Mouse (Mus musculus) limb, embryonic 12.5 days (tissue): ENCODE results near the gene Evi2b. TPM values are rescaled to one million over a fixed set of nuclear protein-coding genes. Genes with fewer than 3 reads are reported as not detected.

ENCODE experiments used
- ATAC-seq: fragments of 200-750 bp; cut with Nextera tagmentation; 2 replicates; pipeline ENCODE4 v1.8.0; 2017; ENCODE audit warnings: low read depth, moderate TSS enrichment; ENCODE audit not compliant: insufficient number of reproducible peaks, insufficient read depth, low FRiP score, low TSS enrichment
- H3K27ac ChIP-seq: fragments of 300-500 bp; sonication (generic); 2 replicates; pipeline ENCODE4 v1.5.1; 2016; ENCODE audit warnings: mild to moderate bottlenecking, moderate library complexity
- H3K27me3 ChIP-seq: fragments of 300-500 bp; sonication (generic); 2 replicates; pipeline ENCODE4 v1.6.1; 2016; ENCODE audit warnings: mild to moderate bottlenecking, moderate library complexity
- H3K36me3 ChIP-seq: fragments of 300-500 bp; sonication (generic); 2 replicates; pipeline ENCODE4 v1.6.1; 2016; ENCODE audit warnings: mild to moderate bottlenecking, moderate library complexity
- H3K4me1 ChIP-seq: fragments of 300-500 bp; sonication (generic); replicated peaks from 2 replicates; pipeline ENCODE4 v1.6.1; 2016
- H3K4me2 ChIP-seq: fragments of 300-500 bp; sonication (generic); 2 replicates; pipeline ENCODE4 v1.6.1; 2016; ENCODE audit warnings: mild to moderate bottlenecking, moderate library complexity
- H3K4me3 ChIP-seq: fragments of 300-500 bp; sonication (generic); replicated peaks from 2 replicates; pipeline ENCODE4 v1.5.1; 2016; ENCODE audit warnings: mild to moderate bottlenecking
- H3K9ac ChIP-seq: fragments of 300-500 bp; sonication (generic); replicated peaks from 2 replicates; pipeline ENCODE4 v1.6.1; 2016; ENCODE audit warnings: mild to moderate bottlenecking, moderate library complexity
- H3K9me3 ChIP-seq: fragments of 300-500 bp; sonication (generic); 2 replicates; pipeline ENCODE4 v1.6.1; 2016; ENCODE audit warnings: mild to moderate bottlenecking, moderate library complexity
- WGBS: fragments of 180-500 bp; shearing (Covaris S2); methylation state at CpG from one replicate; pipeline ENCODE4 v1.1.7; 2016; 5-methylcytosine and 5-hydroxymethylcytosine counted together
- polyA plus RNA-seq: library from polyadenylated mRNA; unstranded; fragments of >200 nt; fragmentation: Nextera tagmentation; extraction: Ambion mirVana; gene quantifications from 2 replicates; pipeline ENCODE4 v1.2.1, GENCODE M21; 2016

Evi2b gene
- polyA plus RNA-seq, 1 experiment from 2014 or later, result 0.40 TPM

- Histone ChIP-seq H3K9me3 (no peaks in the 10 kb centered on the region), H3K4me1 (no peaks in the 10 kb centered on the region), H3K4me3 (no peak overlapping the region), H3K27me3 (no peaks in the 10 kb centered on the region), H3K9ac (no peak overlapping the region), H3K36me3 (peaks cover 6% of the 10 kb centered on the region), H3K4me2 (no peak overlapping the region), H3K27ac (no peak overlapping the region)
- no peak for ATAC-seq
These were observed 2.8 kb downstream of the Evi2b start for GRCm38 (mm10) chr11:79520772-79521171.

- ATAC-seq, result no peak
- Histone ChIP-seq H3K4me2 (no peak overlapping the region), H3K9me3 (no peaks in the 10 kb centered on the region), H3K27me3 (no peaks in the 10 kb centered on the region), H3K4me3 (no peak overlapping the region), H3K4me1 (no peaks in the 10 kb centered on the region), H3K27ac (no peak overlapping the region), H3K36me3 (peaks cover 11% of the 10 kb centered on the region), H3K9ac (no peak overlapping the region)
- WGBS, result 80% methylated on average over 1 of the region's 1 CpGs
These were observed 3.7 kb downstream of the Evi2b start for GRCm38 (mm10) chr11:79519878-79520291.

- Histone ChIP-seq H3K9ac (no peak overlapping the region), H3K4me1 (no peaks in the 10 kb centered on the region), H3K9me3 (no peaks in the 10 kb centered on the region), H3K27ac (no peak overlapping the region), H3K4me2 (no peak overlapping the region), H3K27me3 (no peaks in the 10 kb centered on the region), H3K36me3 (peaks cover 11% of the 10 kb centered on the region), H3K4me3 (no peak overlapping the region)
- WGBS, result 92% methylated on average over 6 of the region's 6 CpGs
- no peak for ATAC-seq
These were observed 4.3 kb downstream of the Evi2b start for GRCm38 (mm10) chr11:79519299-79519698.

GRCm38 (mm10) chr11:79515798-79516197 is 7.8 kb downstream of the Evi2b start:
- Histone ChIP-seq H3K4me2 (no peak overlapping the region), H3K27me3 (no peaks in the 10 kb centered on the region), H3K36me3 (peaks cover 4% of the 10 kb centered on the region; the same call in 1 of the 2 replicates), H3K9ac (no peak overlapping the region), H3K9me3 (no peaks in the 10 kb centered on the region), H3K27ac (no peak overlapping the region), H3K4me1 (no peaks in the 10 kb centered on the region), H3K4me3 (no peak overlapping the region)
- no peak for ATAC-seq
- WGBS, result 97% methylated on average over 2 of the region's 2 CpGs

- H3K27ac ChIP-seq, result no peak overlapping the region
- H3K36me3 ChIP-seq, result peaks cover 4% of the 10 kb centered on the region; the same call in 1 of the 2 replicates
- H3K27me3 ChIP-seq, result no peaks in the 10 kb centered on the region
- H3K9me3 ChIP-seq, result no peaks in the 10 kb centered on the region
- no peak overlapping the region for H3K9ac ChIP-seq
- ATAC-seq, result no peak
- H3K4me1 ChIP-seq, result no peaks in the 10 kb centered on the region
- H3K4me2 ChIP-seq, result no peak overlapping the region
- WGBS, result 68% methylated on average over 6 of the region's 6 CpGs
- no peak overlapping the region for H3K4me3 ChIP-seq
These were observed 8.2 kb downstream of the Evi2b start for GRCm38 (mm10) chr11:79515331-79515730.

- no peak for ATAC-seq
- no peak overlapping the region for H3K9ac ChIP-seq
- H3K4me2 ChIP-seq, result no peak overlapping the region
- peaks cover 4% of the 10 kb centered on the region; the same call in 1 of the 2 replicates for H3K36me3 ChIP-seq
- H3K4me3 ChIP-seq, result no peak overlapping the region
- no peaks in the 10 kb centered on the region for H3K27me3 ChIP-seq
- H3K4me1 ChIP-seq, result no peaks in the 10 kb centered on the region
- no peak overlapping the region for H3K27ac ChIP-seq
- WGBS, result 92% methylated on average over 3 of the region's 3 CpGs
- no peaks in the 10 kb centered on the region for H3K9me3 ChIP-seq
These were observed 11.6 kb downstream of the Evi2b start for GRCm38 (mm10) chr11:79511970-79512369.

GRCm38 (mm10) chr11:79504506-79504905 is 19.1 kb downstream of the Evi2b start:
- Histone ChIP-seq H3K27me3 (no peaks in the 10 kb centered on the region), H3K36me3 (no peaks in the 10 kb centered on the region), H3K9ac (no peak overlapping the region), H3K4me1 (no peaks in the 10 kb centered on the region), H3K9me3 (no peaks in the 10 kb centered on the region), H3K4me3 (no peak overlapping the region), H3K27ac (no peak overlapping the region), H3K4me2 (no peak overlapping the region)
- 92% methylated on average over 7 of the region's 7 CpGs for WGBS
- ATAC-seq, result no peak

- H3K9ac ChIP-seq, result no peak within 1 kb of the TSS
- H3K4me1 ChIP-seq, result no peaks in the 10 kb centered on the region
- H3K36me3 ChIP-seq, result no peaks in the 10 kb centered on the region
- no peak for ATAC-seq
- H3K4me2 ChIP-seq, result no peak within 1 kb of the TSS
- H3K27me3 ChIP-seq, result no peaks in the 10 kb centered on the region
- H3K9me3 ChIP-seq, result no peaks in the 10 kb centered on the region
- no peak within 1 kb of the TSS for H3K27ac ChIP-seq
- H3K4me3 ChIP-seq, result no peak within 1 kb of the TSS
- 66% methylated on average over 8 of the region's 8 CpGs for WGBS
These were observed 19.7 kb downstream of the Evi2b start, which contains the start of gene Omg for GRCm38 (mm10) chr11:79503845-79504244. Gene Omg (minus strand): TSS chr11:79504084.

GRCm38 (mm10) chr11:79502917-79503316 is 20.6 kb downstream of the Evi2b start:
- Histone ChIP-seq H3K4me3 (no peak overlapping the region), H3K4me2 (no peak overlapping the region), H3K27me3 (no peaks in the 10 kb centered on the region), H3K36me3 (no peaks in the 10 kb centered on the region), H3K4me1 (no peaks in the 10 kb centered on the region), H3K27ac (no peak overlapping the region), H3K9ac (no peak overlapping the region), H3K9me3 (no peaks in the 10 kb centered on the region)
- no peak for ATAC-seq
- 80% methylated on average over 2 of the region's 2 CpGs for WGBS

- Histone ChIP-seq H3K4me2 (no peak overlapping the region), H3K9me3 (no peaks in the 10 kb centered on the region), H3K27ac (no peak overlapping the region), H3K4me3 (no peak overlapping the region), H3K36me3 (peaks cover 21% of the 10 kb centered on the region; the same call in 1 of the 2 replicates), H3K4me1 (no peaks in the 10 kb centered on the region), H3K9ac (no peak overlapping the region), H3K27me3 (no peaks in the 10 kb centered on the region)
- no peak for ATAC-seq
- 89% methylated on average over 10 of the region's 10 CpGs for WGBS
These were observed 28.4 kb downstream of the Evi2b start for GRCm38 (mm10) chr11:79494976-79495800.

GRCm38 (mm10) chr11:79484721-79485120 is 38.8 kb downstream of the Evi2b start:
- Histone ChIP-seq H3K4me3 (no peak overlapping the region), H3K9me3 (no peaks in the 10 kb centered on the region), H3K27ac (no peak overlapping the region), H3K9ac (no peak overlapping the region), H3K4me2 (no peak overlapping the region), H3K4me1 (no peaks in the 10 kb centered on the region), H3K36me3 (peaks cover 49% of the 10 kb centered on the region), H3K27me3 (no peaks in the 10 kb centered on the region)
- ATAC-seq, result no peak
